Mouse (Mus musculus): Measurements from ENCODE around the gene Tmem167. TPM values are rescaled to one million over a fixed set of nuclear protein-coding genes. Genes with fewer than 3 reads are reported as not detected.
"Not testable (repeated sequence)": the region's sequence is repeated elsewhere in the genome, so short reads cannot be mapped to it uniquely, and the experiment has no call there.

Tmem167 gene
- polyA plus RNA-seq, 1 experiment, result 1.6 TPM

- H3K27me3 ChIP-seq (ENCODE audit: control insufficient read depth, insufficient read depth, low read length), result no peaks in the 10 kb centered on the region
- peaks cover 31% of the 10 kb centered on the region for H3K36me3 ChIP-seq (ENCODE audit: control insufficient read depth, insufficient read depth, low read length)
- no peak overlapping the region for H3K4me3 ChIP-seq (ENCODE audit: low read depth, low read length)
- H3K4me1 ChIP-seq (ENCODE audit: control insufficient read depth, insufficient read depth, insufficient read length, low read length), result no peaks in the 10 kb centered on the region
- TF ChIP-seq POLR2A (IDR thresholded peaks at IDR 0.05; ENCODE audit: low read depth, low read length) (no peak), CTCF (IDR thresholded peaks at IDR 0.05; ENCODE audit: extremely low read depth, insufficient read length, insufficient replicate concordance, low read depth, low read length) (no peak)
- H3K27ac ChIP-seq (ENCODE audit: insufficient read depth, low read depth, low read length), result no peak overlapping the region
- 91% methylated on average over 7 of the region's 7 CpGs for WGBS
Observed at GRCm38 (mm10) chr13:90106139-90106538, 17.2 kb downstream of the Tmem167 start.

GRCm38 (mm10) chr13:90108746-90109145 lies 19.8 kb downstream of the Tmem167 start:
- not testable (repeated sequence) for H3K27me3 ChIP-seq (ENCODE audit: control insufficient read depth, insufficient read depth, low read length); H3K27ac ChIP-seq (ENCODE audit: insufficient read depth, low read depth, low read length); H3K4me1 ChIP-seq (ENCODE audit: control insufficient read depth, insufficient read depth, insufficient read length, low read length); H3K4me3 ChIP-seq (ENCODE audit: low read depth, low read length)
- peaks cover 19% of the 10 kb centered on the region for H3K36me3 ChIP-seq (ENCODE audit: control insufficient read depth, insufficient read depth, low read length)
- 79% methylated on average over 5 of the region's 5 CpGs for WGBS

- WGBS, result 45% methylated on average over 1 of the region's 1 CpGs
- no peaks in the 10 kb centered on the region for H3K27me3 ChIP-seq (ENCODE audit: control insufficient read depth, insufficient read depth, low read length)
- 0 out of 2 replicates have a peak, but pooled peaks cover 1% of the 10 kb centered on the region for H3K36me3 ChIP-seq (ENCODE audit: control insufficient read depth, insufficient read depth, low read length)
- TF ChIP-seq CTCF (IDR thresholded peaks at IDR 0.05; ENCODE audit: extremely low read depth, insufficient read length, insufficient replicate concordance, low read depth, low read length), result no peak
- no peak for TF ChIP-seq POLR2A (IDR thresholded peaks at IDR 0.05; ENCODE audit: low read depth, low read length)
- H3K4me1 ChIP-seq (ENCODE audit: control insufficient read depth, insufficient read depth, insufficient read length, low read length), result no peaks in the 10 kb centered on the region
- no peak overlapping the region for H3K27ac ChIP-seq (ENCODE audit: insufficient read depth, low read depth, low read length)
- H3K4me3 ChIP-seq (ENCODE audit: low read depth, low read length), result no peak overlapping the region
Observed at GRCm38 (mm10) chr13:90111681-90112080, 22.8 kb downstream of the Tmem167 start.

GRCm38 (mm10) chr13:90136156-90136910 lies 47.4 kb downstream of the Tmem167 start:
- no peaks in the 10 kb centered on the region for H3K27me3 ChIP-seq (ENCODE audit: control insufficient read depth, insufficient read depth, low read length)
- WGBS, result 78% methylated on average over 3 of the region's 3 CpGs
- no peaks in the 10 kb centered on the region for H3K36me3 ChIP-seq (ENCODE audit: control insufficient read depth, insufficient read depth, low read length)
- H3K27ac ChIP-seq (ENCODE audit: insufficient read depth, low read depth, low read length), result no peak overlapping the region
- H3K4me3 ChIP-seq (ENCODE audit: low read depth, low read length), result no peak overlapping the region
- TF ChIP-seq CTCF (IDR thresholded peaks at IDR 0.05; ENCODE audit: extremely low read depth, insufficient read length, insufficient replicate concordance, low read depth, low read length), result no peak
- TF ChIP-seq POLR2A (IDR thresholded peaks at IDR 0.05; ENCODE audit: low read depth, low read length), result no peak
- no peaks in the 10 kb centered on the region for H3K4me1 ChIP-seq (ENCODE audit: control insufficient read depth, insufficient read depth, insufficient read length, low read length)

- Histone ChIP-seq H3K36me3 (ENCODE audit: control insufficient read depth, insufficient read depth, low read length) (no peaks in the 10 kb centered on the region), H3K4me1 (ENCODE audit: control insufficient read depth, insufficient read depth, insufficient read length, low read length) (no peaks in the 10 kb centered on the region), H3K27ac (ENCODE audit: insufficient read depth, low read depth, low read length) (no peak overlapping the region), H3K4me3 (ENCODE audit: low read depth, low read length) (no peak overlapping the region), H3K27me3 (ENCODE audit: control insufficient read depth, insufficient read depth, low read length) (no peaks in the 10 kb centered on the region)
- WGBS, result 87% methylated on average over 1 of the region's 1 CpGs
- no peak for TF ChIP-seq CTCF (IDR thresholded peaks at IDR 0.05; ENCODE audit: extremely low read depth, insufficient read length, insufficient replicate concordance, low read depth, low read length)
- TF ChIP-seq POLR2A (IDR thresholded peaks at IDR 0.05; ENCODE audit: low read depth, low read length), result no peak
Observed at GRCm38 (mm10) chr13:90141681-90142080, 52.8 kb downstream of the Tmem167 start.

GRCm38 (mm10) chr13:90143245-90143644 lies 54.3 kb downstream of the Tmem167 start:
- Histone ChIP-seq H3K36me3 (ENCODE audit: control insufficient read depth, insufficient read depth, low read length) (no peaks in the 10 kb centered on the region), H3K4me3 (ENCODE audit: low read depth, low read length) (no peak overlapping the region), H3K27me3 (ENCODE audit: control insufficient read depth, insufficient read depth, low read length) (no peaks in the 10 kb centered on the region), H3K27ac (ENCODE audit: insufficient read depth, low read depth, low read length) (no peak overlapping the region), H3K4me1 (ENCODE audit: control insufficient read depth, insufficient read depth, insufficient read length, low read length) (no peaks in the 10 kb centered on the region)
- TF ChIP-seq POLR2A (IDR thresholded peaks at IDR 0.05; ENCODE audit: low read depth, low read length) (no peak), CTCF (IDR thresholded peaks at IDR 0.05; ENCODE audit: extremely low read depth, insufficient read length, insufficient replicate concordance, low read depth, low read length) (no peak)
- WGBS, result 61% methylated on average over 4 of the region's 4 CpGs

DNA sequence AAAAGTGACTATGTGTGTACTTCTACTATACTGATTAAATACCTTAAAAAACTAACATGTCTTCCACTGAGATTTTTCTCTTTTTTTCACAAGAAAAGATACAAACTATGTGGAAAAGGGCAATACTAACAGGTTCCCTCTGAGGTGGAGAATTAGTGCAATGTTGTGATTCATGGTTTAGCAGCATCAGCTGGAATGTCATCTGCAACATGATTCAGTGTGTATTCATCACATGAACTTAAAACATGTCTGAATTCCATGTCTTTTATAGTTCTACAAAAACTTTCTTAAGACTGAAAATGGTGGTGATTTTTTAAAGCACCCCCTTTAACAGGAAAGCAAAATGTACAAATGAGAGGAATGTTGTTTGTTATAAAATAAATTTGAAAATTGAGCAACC lies 63.0 kb downstream of the Tmem167 start:
- no peaks in the 10 kb centered on the region for H3K27me3 ChIP-seq (ENCODE audit: control insufficient read depth, insufficient read depth, low read length)
- no peaks in the 10 kb centered on the region for H3K36me3 ChIP-seq (ENCODE audit: control insufficient read depth, insufficient read depth, low read length)
- H3K4me3 ChIP-seq (ENCODE audit: low read depth, low read length), result no peak overlapping the region
- no peak for TF ChIP-seq CTCF (IDR thresholded peaks at IDR 0.05; ENCODE audit: extremely low read depth, insufficient read length, insufficient replicate concordance, low read depth, low read length)
- no peak for TF ChIP-seq POLR2A (IDR thresholded peaks at IDR 0.05; ENCODE audit: low read depth, low read length)
- no peak overlapping the region for H3K27ac ChIP-seq (ENCODE audit: insufficient read depth, low read depth, low read length)
- no peaks in the 10 kb centered on the region for H3K4me1 ChIP-seq (ENCODE audit: control insufficient read depth, insufficient read depth, insufficient read length, low read length)
